Mouse (Mus musculus): ENCODE data around the gene Hmcn1. TPM values are rescaled to one million over a fixed set of nuclear protein-coding genes. Genes with fewer than 3 reads are reported as not detected.
A peak's percentile ranks its signal among the peaks of the same experiment; 100 is the strongest.

Hmcn1 gene
- polyA plus RNA-seq, 1 experiment from 2014 or later, result 6.3 TPM

DNA sequence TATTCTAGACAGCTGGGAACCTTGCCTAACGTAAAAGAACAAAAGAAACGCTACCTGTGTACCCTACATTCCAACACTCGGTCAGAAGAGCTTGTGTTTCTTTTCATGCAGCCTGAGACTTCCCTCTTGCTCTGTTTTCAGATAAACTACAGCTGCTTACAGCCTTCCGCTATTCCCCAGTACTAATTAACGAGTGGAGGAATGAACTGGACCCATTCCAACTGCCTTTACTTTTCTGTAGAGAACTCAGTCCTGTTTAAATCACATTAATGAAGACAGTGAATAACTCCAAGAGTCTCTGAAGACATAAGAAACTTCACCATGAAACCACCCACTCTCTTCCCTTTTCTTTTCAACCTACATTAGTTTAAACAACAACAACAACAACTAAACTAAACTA lies 10.8 kb upstream of the Hmcn1 start:
- ATAC-seq (replicated peaks; ENCODE audit: low FRiP score, low TSS enrichment, low read depth) (no peak), DNase-seq (ENCODE audit: low spot score) (no peak)
- Histone ChIP-seq H3K4me3 (ENCODE audit: low read depth, low read length) (no peak overlapping the region), H3K4me1 (replicated peaks; ENCODE audit: control insufficient read depth, insufficient read depth, low read length) (0 out of 2 replicates have a peak, but pooled peaks cover 6% of the 10 kb centered on the region), H3K9me3 (ENCODE audit: control insufficient read depth, low read length) (no peaks in the 10 kb centered on the region), H3K9ac (ENCODE audit: low read length) (no peak overlapping the region), H3K4me2 (ENCODE audit: low read length) (no peak overlapping the region), H3K27me3 (replicated peaks; ENCODE audit: control insufficient read depth, insufficient read depth, low read length) (no peaks in the 10 kb centered on the region), H3K36me3 (ENCODE audit: control insufficient read depth, insufficient read depth, low read length) (no peaks in the 10 kb centered on the region), H3K27ac (ENCODE audit: low read depth) (no peak overlapping the region)
- 55% methylated on average over 5 of the region's 5 CpGs for WGBS

DNA sequence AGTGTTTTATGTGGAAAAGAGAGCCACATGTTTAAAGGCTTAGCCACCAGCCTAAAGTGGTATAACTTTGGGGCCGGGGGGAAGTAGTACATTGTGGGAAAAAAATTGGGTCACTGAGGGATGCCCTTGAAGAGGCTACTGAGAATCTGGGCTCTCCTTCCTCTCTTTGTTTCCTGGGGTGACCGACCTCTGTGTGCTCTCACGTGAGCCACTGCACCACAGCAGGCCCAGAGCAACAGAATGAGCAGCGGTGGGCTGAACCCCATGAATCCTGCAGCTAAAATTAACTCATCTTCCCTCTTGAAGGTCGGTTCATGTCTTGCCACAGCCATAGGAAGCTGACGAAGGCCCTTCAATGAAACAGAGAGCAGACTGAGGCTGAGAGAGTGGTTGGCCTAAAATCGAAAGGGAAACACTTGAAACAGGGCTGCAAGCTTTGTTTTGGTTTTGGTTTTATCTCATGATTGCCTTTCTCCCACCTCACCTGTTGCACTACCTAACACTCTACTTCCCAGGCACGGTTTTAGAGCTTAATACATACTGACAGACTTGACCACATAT lies 8.7 kb upstream of the Hmcn1 start:
- DNase-seq (ENCODE audit: low spot score) (no peak), ATAC-seq (replicated peaks; ENCODE audit: low FRiP score, low TSS enrichment, low read depth) (no peak)
- H3K27me3 ChIP-seq (replicated peaks; ENCODE audit: control insufficient read depth, insufficient read depth, low read length), result no peaks in the 10 kb centered on the region
- no peak overlapping the region for H3K4me2 ChIP-seq (ENCODE audit: low read length)
- no peaks in the 10 kb centered on the region for H3K4me1 ChIP-seq (replicated peaks; ENCODE audit: control insufficient read depth, insufficient read depth, low read length)
- no peaks in the 10 kb centered on the region for H3K9me3 ChIP-seq (ENCODE audit: control insufficient read depth, low read length)
- H3K27ac ChIP-seq (ENCODE audit: low read depth), result no peak overlapping the region
- no peak overlapping the region for H3K9ac ChIP-seq (ENCODE audit: low read length)
- H3K36me3 ChIP-seq (ENCODE audit: control insufficient read depth, insufficient read depth, low read length), result no peaks in the 10 kb centered on the region
- H3K4me3 ChIP-seq (ENCODE audit: low read depth, low read length), result no peak overlapping the region
- 75% methylated on average over 8 of the region's 8 CpGs for WGBS

DNA sequence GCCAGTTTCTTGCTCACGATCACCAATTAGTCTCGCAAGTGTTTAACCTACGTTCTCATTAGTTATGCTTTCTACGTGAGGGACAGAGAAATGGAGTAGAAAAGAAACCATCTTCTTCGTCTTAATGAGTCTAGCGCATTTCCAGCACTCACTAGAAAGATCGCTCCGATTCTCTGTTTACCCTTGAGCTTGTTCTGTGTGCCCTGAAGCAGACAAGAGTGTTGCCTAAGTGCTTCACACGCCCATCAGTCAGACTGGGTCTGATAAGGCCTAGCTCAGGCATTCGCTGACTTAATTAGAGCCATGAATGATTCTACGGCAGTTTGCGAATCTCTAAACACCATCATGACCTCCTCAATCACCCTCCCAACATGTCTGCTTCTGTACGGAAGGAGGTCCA lies 7.5 kb upstream of the Hmcn1 start:
- H3K9ac ChIP-seq (ENCODE audit: low read length), result no peak overlapping the region
- ATAC-seq (replicated peaks; ENCODE audit: low FRiP score, low TSS enrichment, low read depth), result no peak
- H3K27me3 ChIP-seq (replicated peaks; ENCODE audit: control insufficient read depth, insufficient read depth, low read length), result no peaks in the 10 kb centered on the region
- no peak for DNase-seq (ENCODE audit: low spot score)
- no peak overlapping the region for H3K4me3 ChIP-seq (ENCODE audit: low read depth, low read length)
- H3K4me2 ChIP-seq (ENCODE audit: low read length), result peak overlapping the region; percentile 35
- H3K4me1 ChIP-seq (replicated peaks; ENCODE audit: control insufficient read depth, insufficient read depth, low read length), result no peaks in the 10 kb centered on the region
- peaks cover 6% of the 10 kb centered on the region; the same call in 1 of the 2 replicates for H3K9me3 ChIP-seq (ENCODE audit: control insufficient read depth, low read length)
- 38% methylated on average over 13 of the region's 13 CpGs for WGBS
- no peak overlapping the region for H3K27ac ChIP-seq (ENCODE audit: low read depth)
- H3K36me3 ChIP-seq (ENCODE audit: control insufficient read depth, insufficient read depth, low read length), result no peaks in the 10 kb centered on the region

DNA sequence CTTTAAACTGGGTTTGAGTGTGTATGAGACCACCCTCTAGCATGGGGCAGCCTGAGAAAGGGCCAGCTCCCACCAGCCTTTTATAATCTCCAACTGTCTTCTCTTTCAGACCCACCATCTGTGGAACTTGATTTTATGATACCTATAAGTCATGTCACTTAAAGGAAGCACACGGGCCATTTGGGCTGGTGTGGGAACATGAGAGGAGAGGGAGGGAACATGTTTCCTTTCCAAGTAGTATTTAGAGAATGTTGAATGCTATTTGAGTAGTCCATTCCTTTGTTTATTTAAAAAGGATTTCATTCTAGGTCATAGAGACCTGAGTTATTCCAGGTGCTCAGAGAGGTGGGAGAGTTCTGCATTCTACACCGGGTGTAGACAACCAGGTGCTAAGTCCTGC lies 1.4 kb upstream of the Hmcn1 start:
- Histone ChIP-seq H3K9ac (ENCODE audit: low read length) (no peak overlapping the region), H3K4me1 (replicated peaks; ENCODE audit: control insufficient read depth, insufficient read depth, low read length) (peaks cover 9% of the 10 kb centered on the region), H3K27ac (ENCODE audit: low read depth) (no peak overlapping the region), H3K36me3 (ENCODE audit: control insufficient read depth, insufficient read depth, low read length) (no peaks in the 10 kb centered on the region), H3K27me3 (replicated peaks; ENCODE audit: control insufficient read depth, insufficient read depth, low read length) (0 out of 2 replicates have a peak, but pooled peaks cover 4% of the 10 kb centered on the region), H3K4me3 (ENCODE audit: low read depth, low read length) (no peak overlapping the region), H3K9me3 (ENCODE audit: control insufficient read depth, low read length) (peaks cover 8% of the 10 kb centered on the region; the same call in 1 of the 2 replicates), H3K4me2 (ENCODE audit: low read length) (no peak overlapping the region)
- ATAC-seq (replicated peaks; ENCODE audit: low FRiP score, low TSS enrichment, low read depth), result no peak
- 27% methylated on average over 2 of the region's 2 CpGs for WGBS
- no peak for DNase-seq (ENCODE audit: low spot score)

DNA sequence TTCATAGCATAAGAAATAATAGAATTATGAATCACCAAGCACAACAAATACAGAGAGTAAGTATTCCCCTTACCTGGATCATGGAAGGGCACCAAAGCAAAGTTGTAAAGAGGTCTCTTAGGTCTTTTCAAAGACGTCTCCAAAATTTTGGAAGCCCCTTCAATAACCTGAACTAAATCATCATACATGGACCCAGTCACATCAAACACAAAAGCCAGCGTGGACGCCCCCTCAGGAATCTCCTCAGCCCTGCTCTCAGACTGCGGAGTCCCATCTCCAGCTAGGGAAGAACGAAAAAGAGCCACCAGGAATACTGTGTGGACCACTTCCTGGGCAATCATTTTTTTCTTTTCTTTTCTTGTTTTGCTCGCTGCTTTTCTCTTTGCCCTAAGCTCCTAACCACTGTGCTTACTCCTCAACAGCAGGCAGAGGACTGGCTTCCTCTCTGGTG lies 499 bp downstream of the Hmcn1 start:
- Histone ChIP-seq H3K27ac (ENCODE audit: low read depth) (peak overlapping the region; percentile 52), H3K4me2 (ENCODE audit: low read length) (peak overlapping the region; percentile 83), H3K4me1 (replicated peaks; ENCODE audit: control insufficient read depth, insufficient read depth, low read length) (peaks cover 9% of the 10 kb centered on the region), H3K4me3 (ENCODE audit: low read depth, low read length) (peak overlapping the region; percentile 56), H3K9ac (ENCODE audit: low read length) (peak overlapping the region; percentile 47), H3K27me3 (replicated peaks; ENCODE audit: control insufficient read depth, insufficient read depth, low read length) (0 out of 2 replicates have a peak, but pooled peaks cover 4% of the 10 kb centered on the region), H3K36me3 (ENCODE audit: control insufficient read depth, insufficient read depth, low read length) (no peaks in the 10 kb centered on the region), H3K9me3 (ENCODE audit: control insufficient read depth, low read length) (peaks cover 8% of the 10 kb centered on the region; the same call in 1 of the 2 replicates)
- WGBS, result 4% methylated on average over 6 of the region's 6 CpGs
- ATAC-seq (replicated peaks; ENCODE audit: low FRiP score, low TSS enrichment, low read depth), result peak; percentile 40; the same call in 1 of the 2 replicates
- no peak for DNase-seq (ENCODE audit: low spot score)

DNA sequence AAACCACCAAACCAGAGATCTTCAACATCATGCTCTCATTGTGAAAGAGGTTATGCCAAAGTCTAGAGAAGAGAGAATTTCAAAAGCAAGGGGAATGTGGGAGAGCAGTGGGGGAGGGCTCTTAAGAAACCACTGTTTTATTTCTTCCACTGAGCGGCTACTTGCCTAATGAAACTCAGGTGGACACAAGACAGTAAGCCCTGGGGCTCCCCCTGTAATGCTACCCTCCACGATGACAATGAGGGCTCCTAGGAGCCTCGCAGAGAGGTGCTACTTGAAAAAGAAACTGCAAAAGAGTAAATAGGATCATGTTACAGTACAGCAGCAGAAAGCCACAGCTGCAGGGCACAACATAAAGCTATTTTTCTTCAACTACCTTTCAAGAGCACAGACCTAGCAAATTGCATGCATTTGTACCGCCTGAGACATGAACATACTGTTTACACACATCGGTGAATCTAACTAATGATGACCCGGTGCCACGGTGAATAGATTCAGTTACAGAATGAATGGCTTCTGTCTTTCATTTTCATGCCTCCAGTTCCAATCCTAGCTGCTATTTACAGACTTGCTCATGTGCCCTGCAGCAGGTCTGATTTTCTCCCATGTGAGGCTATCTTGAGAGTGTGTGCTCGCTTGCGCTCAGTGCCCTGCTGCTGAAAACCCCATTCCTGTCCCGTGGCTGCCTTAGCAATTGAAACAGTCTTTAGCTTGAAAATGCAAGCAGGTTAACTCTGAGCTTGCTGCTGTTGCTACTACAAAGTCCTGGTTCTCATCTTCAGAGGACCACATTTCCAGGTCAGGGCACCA lies 1.3 kb downstream of the Hmcn1 start:
- peak overlapping the region; percentile 56 for H3K4me3 ChIP-seq (ENCODE audit: low read depth, low read length)
- ATAC-seq (replicated peaks; ENCODE audit: low FRiP score, low TSS enrichment, low read depth) (no peak), DNase-seq (ENCODE audit: low spot score) (peak; percentile 61)
- H3K4me2 ChIP-seq (ENCODE audit: low read length), result peak overlapping the region; percentile 83
- H3K4me1 ChIP-seq (replicated peaks; ENCODE audit: control insufficient read depth, insufficient read depth, low read length), result peaks cover 9% of the 10 kb centered on the region
- H3K36me3 ChIP-seq (ENCODE audit: control insufficient read depth, insufficient read depth, low read length), result no peaks in the 10 kb centered on the region
- H3K27ac ChIP-seq (ENCODE audit: low read depth), result no peak overlapping the region
- H3K27me3 ChIP-seq (replicated peaks; ENCODE audit: control insufficient read depth, insufficient read depth, low read length), result 0 out of 2 replicates have a peak, but pooled peaks cover 4% of the 10 kb centered on the region
- 4% methylated on average over 10 of the region's 10 CpGs for WGBS
- peak overlapping the region; percentile 16 for H3K9ac ChIP-seq (ENCODE audit: low read length)
- peaks cover 8% of the 10 kb centered on the region; the same call in 1 of the 2 replicates for H3K9me3 ChIP-seq (ENCODE audit: control insufficient read depth, low read length)

DNA sequence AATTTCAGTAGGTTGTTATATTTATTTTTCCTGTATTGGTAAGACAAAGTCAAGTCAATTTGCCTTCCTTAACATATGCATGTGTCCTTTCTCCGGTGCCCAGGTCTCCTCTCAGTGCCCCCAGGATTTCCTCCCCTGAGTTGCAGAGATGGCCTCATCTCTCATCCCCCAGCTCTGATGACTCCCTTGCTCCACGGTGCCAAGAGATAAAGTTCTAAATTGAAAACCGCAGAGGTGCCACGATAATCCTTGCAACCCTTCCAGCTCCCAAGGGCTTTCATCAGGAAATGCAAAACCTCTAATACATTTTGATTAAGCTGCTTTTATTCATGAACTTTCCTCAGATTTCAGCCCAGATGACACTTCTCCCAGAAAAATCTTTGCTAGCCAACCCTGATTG lies 8.3 kb downstream of the Hmcn1 start:
- DNase-seq (ENCODE audit: low spot score) (no peak), ATAC-seq (replicated peaks; ENCODE audit: low FRiP score, low TSS enrichment, low read depth) (no peak)
- 67% methylated on average over 4 of the region's 4 CpGs for WGBS
- H3K9ac ChIP-seq (ENCODE audit: low read length), result no peak overlapping the region
- H3K4me1 ChIP-seq (replicated peaks; ENCODE audit: control insufficient read depth, insufficient read depth, low read length), result no peaks in the 10 kb centered on the region
- no peaks in the 10 kb centered on the region for H3K9me3 ChIP-seq (ENCODE audit: control insufficient read depth, low read length)
- no peaks in the 10 kb centered on the region for H3K36me3 ChIP-seq (ENCODE audit: control insufficient read depth, insufficient read depth, low read length)
- H3K4me3 ChIP-seq (ENCODE audit: low read depth, low read length), result no peak overlapping the region
- H3K27ac ChIP-seq (ENCODE audit: low read depth), result no peak overlapping the region
- no peaks in the 10 kb centered on the region for H3K27me3 ChIP-seq (replicated peaks; ENCODE audit: control insufficient read depth, insufficient read depth, low read length)
- H3K4me2 ChIP-seq (ENCODE audit: low read length), result no peak overlapping the region

DNA sequence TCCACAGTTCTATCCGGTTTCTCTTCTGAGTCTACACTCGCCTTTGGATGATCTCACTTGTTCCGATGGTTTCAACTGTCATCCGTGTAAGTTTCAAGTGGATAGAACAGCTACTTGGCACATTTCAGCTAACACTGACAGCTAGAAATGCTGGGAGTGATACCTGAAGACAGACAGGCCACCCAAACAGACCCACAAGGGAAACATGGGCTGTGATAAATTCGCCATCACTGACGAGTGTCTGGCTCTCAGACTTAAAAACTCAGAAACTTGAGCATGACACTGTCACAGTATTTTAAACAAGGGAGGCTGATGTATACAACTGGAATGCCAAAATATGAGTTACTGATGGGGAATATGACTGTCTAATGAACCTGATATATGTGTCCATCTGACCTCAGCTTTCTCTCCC lies 9.1 kb downstream of the Hmcn1 start:
- Histone ChIP-seq H3K4me3 (ENCODE audit: low read depth, low read length) (no peak overlapping the region), H3K9ac (ENCODE audit: low read length) (no peak overlapping the region), H3K27ac (ENCODE audit: low read depth) (no peak overlapping the region), H3K4me1 (replicated peaks; ENCODE audit: control insufficient read depth, insufficient read depth, low read length) (no peaks in the 10 kb centered on the region), H3K36me3 (ENCODE audit: control insufficient read depth, insufficient read depth, low read length) (no peaks in the 10 kb centered on the region), H3K27me3 (replicated peaks; ENCODE audit: control insufficient read depth, insufficient read depth, low read length) (no peaks in the 10 kb centered on the region), H3K4me2 (ENCODE audit: low read length) (no peak overlapping the region), H3K9me3 (ENCODE audit: control insufficient read depth, low read length) (no peaks in the 10 kb centered on the region)
- ATAC-seq (replicated peaks; ENCODE audit: low FRiP score, low TSS enrichment, low read depth) (no peak), DNase-seq (ENCODE audit: low spot score) (no peak)
- 81% methylated on average over 6 of the region's 6 CpGs for WGBS

Data from intestine, embryonic 14.5 days (tissue).